Mouse (Mus musculus): ENCODE data around the gene Gdf2. TPM values are rescaled to one million over a fixed set of nuclear protein-coding genes. Genes with fewer than 3 reads are reported as not detected.

Gdf2 gene
- not detected for total RNA-seq (2023)

DNA sequence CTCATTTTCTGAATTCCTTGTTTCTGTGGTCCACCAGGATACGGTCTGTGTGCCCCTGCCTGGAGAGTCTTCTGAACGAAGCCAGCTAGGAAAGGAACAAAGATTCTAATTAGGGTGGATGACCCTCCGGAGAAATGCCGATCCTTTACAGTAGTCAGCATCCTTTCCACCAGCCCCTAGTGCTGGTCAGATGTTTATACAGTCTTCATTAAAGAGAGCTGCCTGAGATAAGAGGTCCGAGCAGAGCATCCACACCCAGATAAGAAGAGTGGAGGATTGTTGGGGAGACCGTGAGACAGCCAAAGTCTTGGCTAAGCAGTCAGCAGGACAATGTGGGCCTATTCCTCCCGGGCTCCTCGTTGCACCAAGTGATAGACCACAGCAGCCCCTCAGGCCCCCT is at the start of gene Gdf2:
Gene Gdf2 (plus strand): TSS at position 301 of the 400 bp plus-strand sequence.

DNA sequence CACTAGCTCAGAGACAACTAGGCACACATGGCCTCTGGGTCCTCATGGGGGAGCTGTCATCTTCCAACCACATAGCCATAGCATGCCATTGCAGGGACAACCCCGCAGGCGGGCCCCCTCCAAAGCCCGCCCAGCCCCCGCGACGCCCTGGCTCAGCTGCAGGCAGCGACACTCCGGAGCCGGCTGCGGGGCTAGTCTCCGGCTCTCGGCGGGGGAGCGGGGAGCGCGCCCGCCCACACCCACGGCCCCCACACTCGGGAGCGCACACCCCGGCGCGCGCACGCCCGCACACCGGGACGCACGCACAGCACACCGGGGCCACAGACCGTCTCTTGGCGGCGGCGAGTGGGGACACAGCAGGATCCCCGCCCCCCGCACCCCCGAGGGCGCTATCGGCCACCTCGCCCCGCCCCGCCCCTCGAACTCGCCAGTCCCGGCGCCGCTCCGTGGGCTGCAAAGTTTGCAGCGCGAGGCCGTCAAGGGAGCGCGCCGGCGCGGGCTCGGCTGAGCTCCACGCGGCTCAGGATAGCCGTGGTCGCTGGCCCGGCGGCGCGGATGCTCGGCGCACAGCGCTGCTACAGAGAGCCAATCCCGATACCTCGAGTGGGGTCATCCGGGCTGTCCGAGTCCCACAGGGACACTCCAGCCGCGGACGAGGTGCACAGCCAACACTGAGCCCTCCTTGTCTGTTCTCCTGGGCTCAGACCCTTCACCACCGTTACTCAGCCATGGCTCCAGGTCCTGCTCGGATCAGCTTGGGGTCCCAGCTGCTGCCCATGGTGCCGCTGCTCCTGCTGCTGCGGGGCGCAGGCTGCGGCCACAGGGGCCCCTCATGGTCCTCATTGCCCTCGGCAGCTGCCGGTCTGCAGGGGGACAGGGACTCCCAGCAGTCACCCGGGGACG is 17.4 kb upstream of the Gdf2 start, which contains the start of gene Gdf10:
Gene Gdf10 (plus strand): TSS at position 420 of the 903 bp plus-strand sequence.

DNA sequence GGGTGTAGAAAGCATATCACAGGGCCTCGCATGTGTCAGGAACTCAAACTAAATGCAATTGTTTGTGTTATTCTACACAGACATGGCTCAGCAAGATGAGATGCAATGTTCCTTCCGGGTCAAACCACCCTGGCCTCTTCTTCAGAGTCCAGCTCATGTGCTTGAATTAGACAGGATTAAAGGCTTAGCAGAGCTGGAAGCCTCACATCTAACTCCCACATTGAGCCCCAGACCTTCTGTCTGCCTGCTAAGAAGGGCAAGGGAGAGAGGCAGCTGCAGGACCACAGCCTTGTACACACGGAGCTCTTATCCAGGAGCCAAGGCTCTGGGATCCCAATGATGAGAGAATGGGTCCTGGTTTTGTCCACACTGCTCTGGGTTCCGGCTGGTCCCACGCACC is 12.9 kb downstream of the Gdf2 start, which contains the start of gene Rbp3:
Gene Rbp3 (plus strand): TSS at position 243 of the 400 bp plus-strand sequence.

DNA sequence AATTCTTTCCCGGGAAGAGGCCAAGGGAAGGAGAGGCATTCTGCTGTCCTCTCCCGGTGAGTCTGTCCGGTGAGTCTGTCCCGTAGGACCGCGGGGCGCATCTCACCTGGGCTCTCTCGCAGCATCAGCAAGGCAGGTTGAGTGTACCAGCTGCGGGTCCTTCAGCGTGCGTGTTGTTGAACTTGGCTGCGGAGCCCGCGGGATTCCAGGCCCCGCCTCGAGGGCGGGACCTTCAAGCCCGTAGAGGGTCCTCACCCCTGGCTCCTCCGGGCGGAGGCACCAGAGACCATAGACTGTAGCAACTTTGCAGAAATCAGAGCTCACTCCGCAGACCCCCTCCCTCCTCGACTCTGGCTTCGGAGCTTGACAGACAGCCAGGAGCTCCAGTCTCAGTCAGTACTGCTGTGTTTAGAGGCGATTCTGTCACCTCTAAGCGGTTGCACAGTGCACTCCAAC is 37.8 kb downstream of the Gdf2 start, which contains the start of gene Zfp488:
Gene Zfp488 (minus strand): TSS at position 161 of the 456 bp plus-strand sequence.

Other genes with a start within 250 kb of the Gdf2 start
- not detected for gene Gdf10, start 17.5 kb upstream of the Gdf2 start, total RNA-seq (2023)
- not detected for gene Rbp3, start 13.0 kb downstream of the Gdf2 start, total RNA-seq (2023)
- 0.29 TPM for gene Zfp488, start 37.7 kb downstream of the Gdf2 start, total RNA-seq (2023)
- not detected for gene Gm30083, start 74.1 kb downstream of the Gdf2 start, total RNA-seq (2023)
- gene Gm5460, start 75.7 kb downstream of the Gdf2 start, total RNA-seq (2023) = not detected
- gene Antxrl, start 111.7 kb downstream of the Gdf2 start, total RNA-seq (2023) = not detected
- gene Anxa8, start 144.9 kb downstream of the Gdf2 start, total RNA-seq (2023) = not detected
- gene A630023A22Rik, start 161.7 kb downstream of the Gdf2 start, total RNA-seq (2023) = not detected
- gene Npy4r, start 211.4 kb downstream of the Gdf2 start, total RNA-seq (2023) = not detected